Mouse (Mus musculus): ENCODE results near the gene Fahd1. TPM values are rescaled to one million over a fixed set of nuclear protein-coding genes. Genes with fewer than 3 reads are reported as not detected.

Gene Fahd1
- polyA plus RNA-seq, 1 experiment from 2014 or later: 52.1 TPM

GRCm38 (mm10) chr17:24873695-24874404 lies 23.7 kb upstream of the Fahd1 start:
- H3K4me1 ChIP-seq (ENCODE audit: insufficient read depth, low read length): no peaks in the 10 kb centered on the region
- H3K36me3 ChIP-seq (ENCODE audit: insufficient read depth, low read length): no peaks in the 10 kb centered on the region
- no peak for ATAC-seq (ENCODE audit: low FRiP score, low TSS enrichment)
- H3K9ac ChIP-seq (replicated peaks; ENCODE audit: low read length): no peak overlapping the region
- no peak overlapping the region for H3K27ac ChIP-seq (ENCODE audit: low read length)
- no peaks in the 10 kb centered on the region for H3K27me3 ChIP-seq (ENCODE audit: insufficient read depth, low read length)
- H3K4me3 ChIP-seq (ENCODE audit: low read length): no peak overlapping the region
- H3K9me3 ChIP-seq (ENCODE audit: low read length): no peaks in the 10 kb centered on the region
- no peak overlapping the region for H3K4me2 ChIP-seq (replicated peaks; ENCODE audit: low read depth, low read length)
- WGBS: 50% methylated on average over 4 of the region's 4 CpGs

GRCm38 (mm10) chr17:24867914-24868313 lies 17.8 kb upstream of the Fahd1 start:
- Histone ChIP-seq H3K9me3 (ENCODE audit: low read length) (no peaks in the 10 kb centered on the region), H3K4me3 (ENCODE audit: low read length) (no peak overlapping the region), H3K36me3 (ENCODE audit: insufficient read depth, low read length) (peaks cover 7% of the 10 kb centered on the region; the same call in 1 of the 2 replicates), H3K4me2 (replicated peaks; ENCODE audit: low read depth, low read length) (no peak overlapping the region), H3K27ac (ENCODE audit: low read length) (no peak overlapping the region), H3K27me3 (ENCODE audit: insufficient read depth, low read length) (no peaks in the 10 kb centered on the region), H3K9ac (replicated peaks; ENCODE audit: low read length) (no peak overlapping the region), H3K4me1 (ENCODE audit: insufficient read depth, low read length) (no peaks in the 10 kb centered on the region)
- ATAC-seq (ENCODE audit: low FRiP score, low TSS enrichment): no peak
- WGBS: 92% methylated on average over 10 of the region's 10 CpGs

DNA sequence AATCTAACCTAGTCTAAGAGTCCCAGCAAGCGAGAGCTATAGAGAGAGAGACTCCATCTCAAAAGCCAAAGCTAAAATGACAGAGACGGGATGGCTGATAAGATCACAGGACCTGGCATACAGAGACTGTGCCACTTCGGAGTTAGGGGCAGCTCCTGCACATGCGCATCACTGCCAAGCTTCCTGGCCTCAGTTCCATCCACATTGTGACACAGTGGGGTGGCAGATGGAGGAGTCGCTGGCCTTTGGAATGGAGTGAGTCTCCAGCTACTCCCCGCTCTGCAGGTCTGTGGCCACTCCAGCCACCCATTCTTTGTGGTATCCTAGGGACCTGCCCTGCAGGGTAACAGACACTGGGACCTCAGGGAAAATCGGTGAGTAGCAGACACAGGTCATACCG lies 15.6 kb upstream of the Fahd1 start, which contains the start of gene Igfals:
Igfals (plus strand) TSS at position 222 of the 400 bp plus-strand sequence.
- Histone ChIP-seq H3K4me3 (ENCODE audit: low read length) (no peak within 1 kb of the TSS), H3K27me3 (ENCODE audit: insufficient read depth, low read length) (no peaks in the 10 kb centered on the region), H3K27ac (ENCODE audit: low read length) (no peak within 1 kb of the TSS), H3K36me3 (ENCODE audit: insufficient read depth, low read length) (peaks cover 17% of the 10 kb centered on the region), H3K4me2 (replicated peaks; ENCODE audit: low read depth, low read length) (no peak within 1 kb of the TSS), H3K9ac (replicated peaks; ENCODE audit: low read length) (no peak within 1 kb of the TSS), H3K4me1 (ENCODE audit: insufficient read depth, low read length) (no peaks in the 10 kb centered on the region), H3K9me3 (ENCODE audit: low read length) (no peaks in the 10 kb centered on the region)
- WGBS: 92% methylated on average over 8 of the region's 8 CpGs
- ATAC-seq (ENCODE audit: low FRiP score, low TSS enrichment): no peak

DNA sequence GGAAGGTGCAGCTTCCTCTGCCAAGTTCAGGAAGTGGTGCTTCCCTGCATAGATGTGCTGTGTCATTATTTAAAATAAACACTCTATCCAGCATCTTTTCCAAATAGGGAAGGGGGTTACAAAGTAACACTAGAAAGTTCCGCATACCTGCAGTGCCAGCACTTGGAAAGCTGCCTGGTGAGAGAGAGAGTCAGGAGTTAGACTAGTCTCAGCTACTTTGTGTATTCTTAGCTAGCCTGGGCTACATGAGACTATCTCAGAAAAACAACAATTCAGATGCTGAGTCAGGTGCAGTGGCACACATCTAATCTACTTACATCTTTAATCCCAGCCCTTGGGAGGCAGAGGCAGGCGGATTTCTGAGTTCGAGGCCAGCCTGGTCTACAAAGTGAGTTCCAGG lies 11.6 kb upstream of the Fahd1 start:
- H3K27me3 ChIP-seq (ENCODE audit: insufficient read depth, low read length): no peaks in the 10 kb centered on the region
- H3K9me3 ChIP-seq (ENCODE audit: low read length): no peaks in the 10 kb centered on the region
- H3K4me1 ChIP-seq (ENCODE audit: insufficient read depth, low read length): no peaks in the 10 kb centered on the region
- no peak for ATAC-seq (ENCODE audit: low FRiP score, low TSS enrichment)
- H3K4me2 ChIP-seq (replicated peaks; ENCODE audit: low read depth, low read length): no peak overlapping the region
- no peak overlapping the region for H3K4me3 ChIP-seq (ENCODE audit: low read length)
- no peak overlapping the region for H3K27ac ChIP-seq (ENCODE audit: low read length)
- 89% methylated on average over 3 of the region's 3 CpGs for WGBS
- H3K36me3 ChIP-seq (ENCODE audit: insufficient read depth, low read length): peaks cover 22% of the 10 kb centered on the region
- no peak overlapping the region for H3K9ac ChIP-seq (replicated peaks; ENCODE audit: low read length)

- no peak overlapping the region for H3K4me3 ChIP-seq (ENCODE audit: low read length)
- no peaks in the 10 kb centered on the region for H3K9me3 ChIP-seq (ENCODE audit: low read length)
- WGBS: 93% methylated on average over 8 of the region's 8 CpGs
- no peaks in the 10 kb centered on the region for H3K27me3 ChIP-seq (ENCODE audit: insufficient read depth, low read length)
- H3K4me1 ChIP-seq (ENCODE audit: insufficient read depth, low read length): no peaks in the 10 kb centered on the region
- peaks cover 29% of the 10 kb centered on the region for H3K36me3 ChIP-seq (ENCODE audit: insufficient read depth, low read length)
- H3K9ac ChIP-seq (replicated peaks; ENCODE audit: low read length): no peak overlapping the region
- no peak overlapping the region for H3K27ac ChIP-seq (ENCODE audit: low read length)
- H3K4me2 ChIP-seq (replicated peaks; ENCODE audit: low read depth, low read length): no peak overlapping the region
- no peak for ATAC-seq (ENCODE audit: low FRiP score, low TSS enrichment)
Observed at GRCm38 (mm10) chr17:24860076-24860475, 9.9 kb upstream of the Fahd1 start.

GRCm38 (mm10) chr17:24858967-24859366 lies 8.8 kb upstream of the Fahd1 start:
- Histone ChIP-seq H3K36me3 (ENCODE audit: insufficient read depth, low read length) (peaks cover 28% of the 10 kb centered on the region), H3K27ac (ENCODE audit: low read length) (no peak overlapping the region), H3K9me3 (ENCODE audit: low read length) (no peaks in the 10 kb centered on the region), H3K4me2 (replicated peaks; ENCODE audit: low read depth, low read length) (no peak overlapping the region), H3K4me3 (ENCODE audit: low read length) (no peak overlapping the region), H3K9ac (replicated peaks; ENCODE audit: low read length) (no peak overlapping the region), H3K27me3 (ENCODE audit: insufficient read depth, low read length) (no peaks in the 10 kb centered on the region), H3K4me1 (ENCODE audit: insufficient read depth, low read length) (no peaks in the 10 kb centered on the region)
- WGBS: 88% methylated on average over 6 of the region's 6 CpGs
- ATAC-seq (ENCODE audit: low FRiP score, low TSS enrichment): no peak

GRCm38 (mm10) chr17:24857831-24858470 lies 7.8 kb upstream of the Fahd1 start:
- Histone ChIP-seq H3K36me3 (ENCODE audit: insufficient read depth, low read length) (peaks cover 28% of the 10 kb centered on the region), H3K9me3 (ENCODE audit: low read length) (no peaks in the 10 kb centered on the region), H3K27me3 (ENCODE audit: insufficient read depth, low read length) (no peaks in the 10 kb centered on the region), H3K9ac (replicated peaks; ENCODE audit: low read length) (no peak overlapping the region), H3K4me3 (ENCODE audit: low read length) (no peak overlapping the region), H3K4me2 (replicated peaks; ENCODE audit: low read depth, low read length) (no peak overlapping the region), H3K27ac (ENCODE audit: low read length) (no peak overlapping the region), H3K4me1 (ENCODE audit: insufficient read depth, low read length) (no peaks in the 10 kb centered on the region)
- WGBS: 85% methylated on average over 8 of the region's 8 CpGs
- ATAC-seq (ENCODE audit: low FRiP score, low TSS enrichment): no peak

DNA sequence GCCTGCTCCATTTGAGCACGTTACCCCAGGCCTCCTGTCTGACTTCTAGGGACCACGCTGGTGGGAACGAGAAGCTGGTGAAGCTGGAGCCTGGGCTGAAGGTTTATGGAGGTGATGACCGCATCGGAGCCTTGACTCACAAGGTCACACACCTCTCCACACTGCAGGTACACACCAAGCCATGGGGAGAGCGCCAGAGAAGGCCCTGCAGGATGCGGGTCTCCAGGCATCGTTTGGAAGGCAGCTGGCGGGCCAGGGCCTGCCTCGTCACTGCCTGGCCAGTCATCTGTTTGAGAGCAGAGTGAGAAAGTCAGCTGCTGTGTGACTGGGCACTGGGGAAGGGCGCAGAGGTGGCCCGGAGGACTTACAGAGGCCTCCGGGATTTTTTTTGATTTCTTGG lies 6.4 kb upstream of the Fahd1 start:
- Histone ChIP-seq H3K9ac (replicated peaks; ENCODE audit: low read length) (no peak overlapping the region), H3K27me3 (ENCODE audit: insufficient read depth, low read length) (no peaks in the 10 kb centered on the region), H3K27ac (ENCODE audit: low read length) (no peak overlapping the region), H3K36me3 (ENCODE audit: insufficient read depth, low read length) (peaks cover 24% of the 10 kb centered on the region; the same call in 1 of the 2 replicates), H3K4me3 (ENCODE audit: low read length) (no peak overlapping the region), H3K4me2 (replicated peaks; ENCODE audit: low read depth, low read length) (no peak overlapping the region), H3K4me1 (ENCODE audit: insufficient read depth, low read length) (no peaks in the 10 kb centered on the region), H3K9me3 (ENCODE audit: low read length) (no peaks in the 10 kb centered on the region)
- no peak for ATAC-seq (ENCODE audit: low FRiP score, low TSS enrichment)
- WGBS: 91% methylated on average over 13 of the region's 13 CpGs

DNA sequence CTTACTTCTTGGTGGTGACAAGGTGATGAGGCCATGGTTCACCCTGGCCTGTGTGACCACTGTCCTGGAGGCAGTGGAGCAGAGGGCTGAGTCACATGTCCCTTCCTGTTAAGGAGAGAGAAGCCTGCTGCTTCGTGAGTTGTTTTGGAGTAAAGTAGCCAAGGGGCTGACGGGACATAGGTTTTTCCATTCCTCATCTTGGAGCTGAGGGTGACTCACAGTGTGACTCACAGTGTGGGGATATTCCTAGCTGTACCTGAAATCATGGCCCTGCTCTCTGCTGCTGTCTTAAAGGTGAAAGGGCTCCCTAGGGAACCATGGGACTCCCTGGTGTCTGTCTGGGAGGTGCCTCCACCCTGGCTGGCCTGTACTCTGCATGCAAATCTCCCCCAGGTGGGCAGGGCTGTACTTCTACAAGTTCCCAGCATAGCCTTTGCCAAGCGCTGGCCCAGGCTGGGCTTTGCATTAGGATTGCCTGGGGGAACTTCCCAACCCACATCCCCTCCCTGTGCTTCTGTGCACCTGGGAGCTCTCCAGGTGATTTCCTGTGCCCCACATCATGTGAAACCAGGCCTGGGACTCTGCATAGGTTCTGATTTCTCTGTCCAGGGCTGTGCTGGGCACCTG lies 5.8 kb upstream of the Fahd1 start:
- peaks cover 18% of the 10 kb centered on the region; the same call in 1 of the 2 replicates for H3K36me3 ChIP-seq (ENCODE audit: insufficient read depth, low read length)
- no peak overlapping the region for H3K4me3 ChIP-seq (ENCODE audit: low read length)
- no peaks in the 10 kb centered on the region for H3K9me3 ChIP-seq (ENCODE audit: low read length)
- no peaks in the 10 kb centered on the region for H3K27me3 ChIP-seq (ENCODE audit: insufficient read depth, low read length)
- no peak for ATAC-seq (ENCODE audit: low FRiP score, low TSS enrichment)
- H3K27ac ChIP-seq (ENCODE audit: low read length): no peak overlapping the region
- 77% methylated on average over 3 of the region's 3 CpGs for WGBS
- no peak overlapping the region for H3K4me2 ChIP-seq (replicated peaks; ENCODE audit: low read depth, low read length)
- 0 out of 2 replicates have a peak, but pooled peaks cover 2% of the 10 kb centered on the region for H3K4me1 ChIP-seq (ENCODE audit: insufficient read depth, low read length)
- no peak overlapping the region for H3K9ac ChIP-seq (replicated peaks; ENCODE audit: low read length)

All from kidney, embryonic 16.5 days (tissue).